Comparison of ENCODE assay signal across 9 mouse cellular contexts in the genomic region with DNA sequence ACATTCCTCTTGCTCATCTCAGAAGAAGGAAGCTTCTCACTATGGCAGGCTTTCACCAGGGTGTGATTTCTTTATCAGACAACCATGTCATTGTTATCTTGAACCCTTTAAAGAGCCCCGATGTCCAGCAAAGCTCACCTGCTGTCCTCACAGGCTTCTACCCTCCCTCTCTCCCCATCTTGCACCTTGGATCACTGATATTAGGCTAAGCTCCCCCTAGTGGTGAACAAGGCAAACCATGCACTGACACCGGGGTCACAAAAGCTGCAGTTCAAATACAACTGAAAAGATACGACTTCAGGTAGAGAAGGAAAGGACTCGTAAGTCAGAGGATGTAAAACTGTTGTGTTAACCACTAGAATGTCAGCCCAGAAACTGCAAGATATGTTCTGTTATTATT. TPM values are rescaled to one million over a fixed set of nuclear protein-coding genes. Genes with fewer than 3 reads are reported as not detected.
DNase-seq lines count a peak whose midpoint lies in the region; ATAC-seq and TF ChIP-seq lines count a peak whose summit lies in the region.
"Had no signal": no experiment of that assay in that cellular context is flagged by ENCODE, and none has a peak within 500 bp of the region (broad histone marks: within the 10 kb centered on the region; RNA-seq: fewer than 3 reads in every experiment).

No protein-coding gene starts in this region.

- no peak overlapping the region for H3K4me3 ChIP-seq in hindbrain, embryonic 14.5 days (replicated peaks; ENCODE audit: low read length)
- no peak overlapping the region for H3K4me3 ChIP-seq in hindbrain, embryonic 16.5 days (ENCODE audit: low read length)
- no peak overlapping the region for H3K4me3 ChIP-seq in C2C12 (ENCODE audit: insufficient read depth, poor library complexity, severe bottlenecking)
- no peak overlapping the region for H3K4me3 ChIP-seq in embryonic facial prominence, embryonic 11.5 days (ENCODE audit: low read depth, low read length)
- H3K4me3 ChIP-seq: erythroblast, embryonic 14.5 days had no signal

- no peak overlapping the region for H3K27ac ChIP-seq in hindbrain, embryonic 14.5 days
- no peak overlapping the region for H3K27ac ChIP-seq in hindbrain, embryonic 16.5 days (ENCODE audit: low read depth, low read length)
- H3K27ac ChIP-seq in embryonic facial prominence, embryonic 11.5 days (replicated peaks; ENCODE audit: low read depth, low read length) = no peak overlapping the region

- WGBS in hindbrain, embryonic 14.5 days = 45% methylated on average over 4 of the region's 4 CpGs
- 49% methylated on average over 4 of the region's 4 CpGs for WGBS in hindbrain, embryonic 16.5 days
- 30% methylated on average over 4 of the region's 4 CpGs for WGBS in embryonic facial prominence, embryonic 11.5 days

- no peaks in the 10 kb centered on the region for H3K9me3 ChIP-seq in hindbrain, embryonic 14.5 days (ENCODE audit: control insufficient read depth, low read length)
- H3K9me3 ChIP-seq in hindbrain, embryonic 16.5 days (ENCODE audit: control insufficient read depth, low read length) = no peaks in the 10 kb centered on the region
- no peaks in the 10 kb centered on the region for H3K9me3 ChIP-seq in embryonic facial prominence, embryonic 11.5 days (replicated peaks; ENCODE audit: control insufficient read depth, low read length)

- no peak overlapping the region for H3K4me2 ChIP-seq in hindbrain, embryonic 14.5 days (replicated peaks)
- H3K4me2 ChIP-seq in hindbrain, embryonic 16.5 days (ENCODE audit: low read length) = no peak overlapping the region
- no peak overlapping the region for H3K4me2 ChIP-seq in embryonic facial prominence, embryonic 11.5 days (ENCODE audit: low read depth, low read length)

- H3K27me3 ChIP-seq in hindbrain, embryonic 14.5 days (ENCODE audit: control insufficient read depth, insufficient read depth, low read length) = no peaks in the 10 kb centered on the region
- no peaks in the 10 kb centered on the region for H3K27me3 ChIP-seq in hindbrain, embryonic 16.5 days (replicated peaks; ENCODE audit: control insufficient read depth, insufficient read depth, low read length)
- H3K27me3 ChIP-seq in C2C12 (ENCODE audit: control insufficient read depth, insufficient read depth, insufficient read length) = peaks cover 9% of the 10 kb centered on the region
- no peaks in the 10 kb centered on the region for H3K27me3 ChIP-seq in embryonic facial prominence, embryonic 11.5 days (ENCODE audit: control insufficient read depth, insufficient read depth, low read length)

- H3K4me1 ChIP-seq in hindbrain, embryonic 14.5 days (replicated peaks; ENCODE audit: control insufficient read depth, insufficient read depth, low read length) = no peaks in the 10 kb centered on the region
- H3K4me1 ChIP-seq in hindbrain, embryonic 16.5 days (ENCODE audit: control insufficient read depth, insufficient read depth, low read depth, low read length) = no peaks in the 10 kb centered on the region
- H3K4me1 ChIP-seq in embryonic facial prominence, embryonic 11.5 days (ENCODE audit: control insufficient read depth, insufficient read depth, low read length) = no peaks in the 10 kb centered on the region

- TF ChIP-seq CTCF in C2C12 (IDR thresholded peaks at IDR 0.05; ENCODE audit: control insufficient read depth, insufficient read depth, insufficient read length) = peak; percentile 10

- DNase-seq in hindbrain, embryonic 14.5 days (ENCODE audit: low spot score) = peak; percentile 51
- DNase-seq in T-cell, adult 2 months (ENCODE audit: low spot score) = peak; percentile 15
- peak; percentile 69 for DNase-seq in embryonic facial prominence, embryonic 11.5 days (ENCODE audit: low spot score)
- DNase-seq in right cerebral cortex, postnatal 36 days (ENCODE audit: low spot score in 2 of 2) = no peak
- no peak for DNase-seq in urinary bladder, postnatal 10 days (ENCODE audit: low spot score)

- no peaks in the 10 kb centered on the region for H3K79me2 ChIP-seq in C2C12 (ENCODE audit: control insufficient read depth, insufficient read depth)

- ATAC-seq in hindbrain, embryonic 14.5 days (ENCODE audit: low FRiP score) = no peak
- no peak for ATAC-seq in hindbrain, embryonic 16.5 days
- no peak for ATAC-seq in embryonic facial prominence, embryonic 11.5 days (replicated peaks; ENCODE audit: insufficient number of reproducible peaks, low FRiP score, low TSS enrichment, low read depth)
- ATAC-seq in neutrophil, adult 5-6 weeks (ENCODE audit: extremely low read depth, insufficient number of reproducible peaks, low FRiP score, poor library complexity, severe bottlenecking) = 0 out of 2 replicates have a peak, but pooled peaks have one; percentile 51

- no peaks in the 10 kb centered on the region for H3K36me3 ChIP-seq in hindbrain, embryonic 14.5 days (replicated peaks; ENCODE audit: control insufficient read depth, insufficient read depth)
- no peaks in the 10 kb centered on the region for H3K36me3 ChIP-seq in hindbrain, embryonic 16.5 days (ENCODE audit: control insufficient read depth, insufficient read depth, low read length)
- no peaks in the 10 kb centered on the region for H3K36me3 ChIP-seq in C2C12 (ENCODE audit: control insufficient read depth, insufficient read depth)
- H3K36me3 ChIP-seq in embryonic facial prominence, embryonic 11.5 days (replicated peaks; ENCODE audit: control insufficient read depth, insufficient read depth, low read depth, low read length) = no peaks in the 10 kb centered on the region

- no peaks in the 10 kb centered on the region for H3K79me3 ChIP-seq in C2C12 (ENCODE audit: low read depth)

- H3ac ChIP-seq in C2C12 (ENCODE audit: control insufficient read depth, insufficient read length, low read depth) = no peak overlapping the region

- H3K9ac ChIP-seq in hindbrain, embryonic 14.5 days = no peak overlapping the region
- H3K9ac ChIP-seq in hindbrain, embryonic 16.5 days (ENCODE audit: low read depth, low read length) = no peak overlapping the region
- no peak overlapping the region for H3K9ac ChIP-seq in embryonic facial prominence, embryonic 11.5 days (replicated peaks; ENCODE audit: low read length)

TF ChIP-seq in C2C12, 6 proteins besides CTCF, POLR2A, EP300 and RAD21:
- TF ChIP-seq CEBPB (IDR thresholded peaks at IDR 0.05; ENCODE audit: low read depth) = no peak
- TF ChIP-seq FOSL1 (IDR thresholded peaks at IDR 0.05; ENCODE audit: insufficient read depth, low read length, poor library complexity, severe bottlenecking) = no peak
- no peak for TF ChIP-seq USF1 (IDR thresholded peaks at IDR 0.05; ENCODE audit: low read depth)
- TF ChIP-seq MAX (IDR thresholded peaks at IDR 0.05) = no peak
- no peak for TF ChIP-seq MYOG (IDR thresholded peaks at IDR 0.05; ENCODE audit: control insufficient read depth, extremely low read depth, insufficient read length)
- no peak for TF ChIP-seq MYOD1 (IDR thresholded peaks at IDR 0.05; ENCODE audit: control insufficient read depth, insufficient read length, low read depth)

RNA-seq across cellular contexts. Expression of a gene that starts 43.5 kb away (rescaled TPM):
- 136 and 155 TPM in 2 replicates for polyA plus RNA-seq in hindbrain, embryonic 14.5 days (2014; fragmentation: Nextera tagmentation; extraction: Ambion mirVana)
- 111 and 117 TPM in 2 replicates for polyA plus RNA-seq in hindbrain, embryonic 16.5 days (2015; fragmentation: Nextera tagmentation; extraction: Ambion mirVana)
- polyA plus RNA-seq in C2C12 (2012; fragmentation: generic; extraction: Trizol) = 20.9 TPM
- 148 and 156 TPM in 2 replicates for polyA plus RNA-seq in embryonic facial prominence, embryonic 11.5 days (2014; fragmentation: Nextera tagmentation; extraction: Ambion mirVana)
- total RNA-seq in neutrophil, adult 5-6 weeks (2017) = 219 and 279 TPM in 2 replicates

Comparison
In these comparisons a context has a peak if more than half of its experiments do, and no peak if none do; other contexts are left out.
1. DNase-seq: peak in hindbrain, embryonic 14.5 days (single experiment), T-cell, adult 2 months (single experiment) and embryonic facial prominence, embryonic 11.5 days (single experiment); none in right cerebral cortex, postnatal 36 days (0 of 2) and urinary bladder, postnatal 10 days (single experiment).